Mouse (Mus musculus) megakaryocyte, embryonic 14.5 days (primary cell): ENCODE data around the gene Il10. TPM values are rescaled to one million over a fixed set of nuclear protein-coding genes. Genes with fewer than 3 reads are reported as not detected.

ENCODE experiments used
- H3K27me3 ChIP-seq: replicated peaks from 2 replicates; pipeline ENCODE3; 2012; ENCODE audit warnings: inconsistent platforms
- H3K36me3 ChIP-seq: replicated peaks from 2 replicates; pipeline ENCODE3; 2012; ENCODE audit warnings: low read length, inconsistent platforms, mixed read lengths
- H3K4me1 ChIP-seq: 2 replicates; pipeline ENCODE4 v1.6.1; 2012; ENCODE audit warnings: inconsistent platforms
- H3K4me3 ChIP-seq: replicated peaks from 2 replicates; pipeline ENCODE3; 2012; ENCODE audit warnings: moderate library complexity, mild to moderate bottlenecking, inconsistent platforms
- H3K9me3 ChIP-seq: 2 replicates; pipeline ENCODE4 v1.6.1; 2012; ENCODE audit warnings: inconsistent platforms
- FLI1 ChIP-seq: IDR thresholded peaks from 2 replicates; pipeline ENCODE4 v1.6.1; 2012; ENCODE audit warnings: low read length, inconsistent platforms, mixed read lengths
- GATA1 ChIP-seq: IDR thresholded peaks from 3 replicates; pipeline ENCODE4 v1.6.1; 2012; ENCODE audit warnings: mixed read lengths, low read length, inconsistent platforms, borderline replicate concordance
- polyA plus RNA-seq: library from polyadenylated mRNA; stranded (reverse); fragments of >175 nt; gene quantifications from 2 replicates; pipeline ENCODE4 v1.2.3, GENCODE M21; 2012; ENCODE audit warnings: low replicate concordance; ENCODE audit not compliant: insufficient read depth

Il10 gene
- polyA plus RNA-seq, 1 experiment = not detected

DNA sequence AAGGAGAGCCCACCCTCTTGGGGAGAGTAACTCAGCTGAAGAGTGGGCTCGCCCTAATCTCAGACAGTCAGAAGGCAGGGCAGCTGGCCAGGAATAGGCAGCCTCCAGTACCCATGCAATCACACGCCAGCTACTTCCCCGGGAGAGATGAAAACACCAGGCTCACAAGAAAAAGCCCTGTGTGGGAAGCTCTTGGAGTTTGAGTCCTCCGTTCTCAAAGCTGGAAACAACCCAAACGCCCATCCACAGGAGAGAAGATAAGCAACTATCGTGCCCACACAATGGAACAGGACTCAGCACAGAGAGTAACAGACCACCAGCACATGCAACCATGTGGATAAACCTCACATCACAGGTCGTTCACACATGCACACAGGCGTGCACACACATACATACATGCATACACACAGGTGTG is 54.9 kb downstream of the Il10 start:
- Histone ChIP-seq H3K27me3 (no peaks in the 10 kb centered on the region), H3K4me1 (peaks cover 98% of the 10 kb centered on the region), H3K4me3 (peak overlapping the region; percentile 83), H3K9me3 (peaks cover 5% of the 10 kb centered on the region; the same call in 1 of the 2 replicates), H3K36me3 (peaks cover 49% of the 10 kb centered on the region)
- TF ChIP-seq FLI1 (no peak), GATA1 (no peak)

Other genes with a start within 250 kb of the Il10 start
- not detected in 2 replicates for gene Fcamr, start 218.9 kb upstream of the Il10 start, polyA plus RNA-seq
- not detected in 2 replicates for gene Pigr, start 193.2 kb upstream of the Il10 start, polyA plus RNA-seq
- gene Fcmr, start 154.2 kb upstream of the Il10 start, polyA plus RNA-seq = not detected in 2 replicates
- gene Il24, start 132.4 kb upstream of the Il10 start, polyA plus RNA-seq = not detected in 2 replicates
- not detected in 2 replicates for gene Il20, start 108.4 kb upstream of the Il10 start, polyA plus RNA-seq
- not detected in 2 replicates for gene Il19, start 79.7 kb upstream of the Il10 start, polyA plus RNA-seq
- gene Mapkapk2, start 78.0 kb downstream of the Il10 start, polyA plus RNA-seq = 178 and 286 TPM in 2 replicates
- gene Dyrk3, start 118.5 kb downstream of the Il10 start, polyA plus RNA-seq = 6.4 and 8.0 TPM in 2 replicates
- gene Eif2d, start 133.3 kb downstream of the Il10 start, polyA plus RNA-seq = 14.6 and 15.4 TPM in 2 replicates
- 2.1 and 3.0 TPM in 2 replicates for gene Rassf5, start 225.4 kb downstream of the Il10 start, polyA plus RNA-seq